Mouse (Mus musculus) CH12.LX (cell line): Measurements from ENCODE around the gene 9130213A22Rik. TPM values are rescaled to one million over a fixed set of nuclear protein-coding genes. Genes with fewer than 3 reads are reported as not detected.

Experiments used
- DNase-seq: peaks from one replicate; pipeline ENCODE4 v3.0.0-alpha.2; 2013; ENCODE audit errors: extremely low read depth
- H3K27ac ChIP-seq: 2 replicates; pipeline ENCODE4 v1.5.1; 2012; ENCODE audit warnings: low read depth, mild to moderate bottlenecking, control low read depth, moderate library complexity; ENCODE audit not compliant: insufficient read depth
- H3K27me3 ChIP-seq: replicated peaks from 2 replicates; pipeline ENCODE3; 2012; ENCODE audit warnings: inconsistent platforms
- H3K36me3 ChIP-seq, 2 experiments: replicated peaks in 1 of 2; 2 replicates each; pipeline versions ENCODE3 to v1.6.1; 2012; ENCODE audit warnings: inconsistent platforms in 1 of 2, low read length in 1 of 2, mild to moderate bottlenecking in 1 of 2, mixed read lengths in 1 of 2, moderate library complexity in 1 of 2; ENCODE audit not compliant: control insufficient read depth in 1 of 2, insufficient read depth in 1 of 2
- H3K4me1 ChIP-seq, 2 experiments: 2 replicates each; pipeline ENCODE4 v1.6.1; 2012; ENCODE audit warnings: inconsistent platforms in 1 of 2, moderate library complexity in 1 of 2; ENCODE audit not compliant: insufficient read depth in 2 of 2, control insufficient read depth in 1 of 2
- H3K4me2 ChIP-seq: 2 replicates; pipeline ENCODE4 v1.6.1; 2012; ENCODE audit warnings: low read depth, mild to moderate bottlenecking, control low read depth; ENCODE audit not compliant: poor library complexity, insufficient read depth, severe bottlenecking
- H3K4me3 ChIP-seq, 3 experiments: fragments of 150-350 bp in 1 of 3; sonication (generic) in 1 of 3; replicated peaks in 1 of 3; 2 replicates each; pipeline versions ENCODE3 to v1.5.1; 2011 to 2012; ENCODE audit warnings: low read depth in 2 of 3, low read length in 2 of 3, mild to moderate bottlenecking in 2 of 3, moderate library complexity in 2 of 3, control low read depth in 1 of 3, improper control_type of control experiment in 1 of 3, inconsistent platforms in 1 of 3, mixed read lengths in 1 of 3; ENCODE audit not compliant: poor library complexity in 1 of 3
- H3K79me2 ChIP-seq: replicated peaks from 2 replicates; pipeline ENCODE4 v1.6.1; 2012; ENCODE audit warnings: mild to moderate bottlenecking, moderate library complexity; ENCODE audit not compliant: control insufficient read depth, poor library complexity, insufficient read depth, severe bottlenecking; ENCODE audit errors: extremely low read depth
- H3K9ac ChIP-seq: 2 replicates; pipeline ENCODE4 v1.6.1; 2012; ENCODE audit warnings: low read depth, mild to moderate bottlenecking, control low read depth, moderate library complexity; ENCODE audit not compliant: insufficient read depth
- H3K9me3 ChIP-seq: replicated peaks from 2 replicates; pipeline ENCODE3; 2012; ENCODE audit warnings: low read length, inconsistent platforms, mixed read lengths
- BHLHE40 ChIP-seq: IDR thresholded peaks from 2 replicates; pipeline ENCODE4 v1.6.1; 2011; ENCODE audit warnings: mild to moderate bottlenecking, low read depth, low read length, improper control_type of control experiment
- CHD1 ChIP-seq: IDR thresholded peaks from 2 replicates; pipeline ENCODE4 v1.6.1; 2012; ENCODE audit warnings: low read depth, low read length, improper control_type of control experiment, inconsistent platforms
- CHD2 ChIP-seq: IDR thresholded peaks from 2 replicates; pipeline ENCODE4 v1.6.1; 2011; ENCODE audit warnings: low read length, improper control_type of control experiment
- CTCF ChIP-seq, 2 experiments: IDR thresholded peaks in 1 of 2; conservative IDR thresholded peaks in 1 of 2; 2 replicates each; pipeline ENCODE4 v1.5.1; 2011 to 2012; ENCODE audit warnings: low read depth in 2 of 2, low read length in 2 of 2, improper control_type of control experiment in 1 of 2, inconsistent platforms in 1 of 2, mild to moderate bottlenecking in 1 of 2, moderate library complexity in 1 of 2
- E2F4 ChIP-seq: IDR thresholded peaks from 2 replicates; pipeline ENCODE4 v1.6.1; 2011; ENCODE audit warnings: low read depth, low read length, improper control_type of control experiment; ENCODE audit not compliant: insufficient replicate concordance
- ELF1 ChIP-seq: IDR thresholded peaks from 2 replicates; pipeline ENCODE4 v1.6.1; 2014; ENCODE audit warnings: low read depth, mild to moderate bottlenecking, inconsistent platforms, low read length, improper control_type of control experiment
- EP300 ChIP-seq: IDR thresholded peaks from 2 replicates; pipeline ENCODE4 v1.6.1; 2011; ENCODE audit warnings: low read length, improper control_type of control experiment
- ETS1 ChIP-seq: conservative IDR thresholded peaks from 2 replicates; pipeline ENCODE4 v1.6.1; 2012; ENCODE audit warnings: low read depth, mild to moderate bottlenecking, inconsistent platforms, low read length, improper control_type of control experiment, moderate library complexity
- GABPA ChIP-seq: IDR thresholded peaks from 2 replicates; pipeline ENCODE4 v1.6.1; 2012; ENCODE audit warnings: low read depth, low read length, improper control_type of control experiment, inconsistent platforms; ENCODE audit not compliant: insufficient replicate concordance
- HCFC1 ChIP-seq: IDR thresholded peaks from 2 replicates; pipeline ENCODE4 v1.6.1; 2012; ENCODE audit warnings: low read depth, mild to moderate bottlenecking, inconsistent platforms, low read length, improper control_type of control experiment
- IRF4 ChIP-seq: IDR thresholded peaks from 2 replicates; pipeline ENCODE4 v1.6.1; 2014; ENCODE audit warnings: low read depth, mild to moderate bottlenecking, inconsistent platforms, low read length, improper control_type of control experiment
- JUN ChIP-seq: IDR thresholded peaks from 2 replicates; pipeline ENCODE4 v1.6.1; 2011; ENCODE audit warnings: low read depth, mild to moderate bottlenecking, low read length, improper control_type of control experiment, moderate library complexity; ENCODE audit not compliant: insufficient read depth
- JUND ChIP-seq: conservative IDR thresholded peaks from 2 replicates; pipeline ENCODE4 v1.6.1; 2011; ENCODE audit warnings: low read depth, low read length, improper control_type of control experiment
- KAT2A ChIP-seq: IDR thresholded peaks from 2 replicates; pipeline ENCODE4 v1.6.1; 2012; ENCODE audit warnings: low read length, improper control_type of control experiment, inconsistent platforms; ENCODE audit not compliant: insufficient replicate concordance
- MAFK ChIP-seq: IDR thresholded peaks from 2 replicates; pipeline ENCODE4 v1.6.1; 2011; ENCODE audit warnings: low read length, improper control_type of control experiment; ENCODE audit not compliant: insufficient replicate concordance
- MAX ChIP-seq: IDR thresholded peaks from 2 replicates; pipeline ENCODE4 v1.6.1; 2011; ENCODE audit warnings: low read length, improper control_type of control experiment
- MAZ ChIP-seq: IDR thresholded peaks from 2 replicates; pipeline ENCODE4 v1.6.1; 2012; ENCODE audit warnings: low read depth, mild to moderate bottlenecking, inconsistent platforms, low read length, improper control_type of control experiment, moderate library complexity
- MEF2A ChIP-seq: IDR thresholded peaks from 2 replicates; pipeline ENCODE4 v1.6.1; 2014; ENCODE audit warnings: low read depth, mild to moderate bottlenecking, inconsistent platforms, low read length, improper control_type of control experiment, borderline replicate concordance
- MXI1 ChIP-seq: IDR thresholded peaks from 2 replicates; pipeline ENCODE4 v1.6.1; 2011; ENCODE audit warnings: mild to moderate bottlenecking, low read depth, low read length, improper control_type of control experiment
- MYC ChIP-seq: IDR thresholded peaks from 2 replicates; pipeline ENCODE4 v1.6.1; 2011; ENCODE audit warnings: low read depth, mild to moderate bottlenecking, improper control_type of control experiment, low read length
- NELFE ChIP-seq: IDR thresholded peaks from 2 replicates; pipeline ENCODE4 v1.6.1; 2011; ENCODE audit warnings: low read depth, low read length, improper control_type of control experiment
- NRF1 ChIP-seq: IDR thresholded peaks from 2 replicates; pipeline ENCODE4 v1.6.1; 2014; ENCODE audit warnings: low read depth, mild to moderate bottlenecking, inconsistent platforms, low read length, improper control_type of control experiment, moderate library complexity
- PAX5 ChIP-seq: IDR thresholded peaks from 2 replicates; pipeline ENCODE4 v1.6.1; 2012; ENCODE audit warnings: low read length, inconsistent platforms, mixed read lengths
- POLR2A ChIP-seq: IDR thresholded peaks from 2 replicates; pipeline ENCODE4 v1.6.1; 2011; ENCODE audit warnings: low read depth, mild to moderate bottlenecking, improper control_type of control experiment, low read length
- POLR2AphosphoS2 ChIP-seq: IDR thresholded peaks from 2 replicates; pipeline ENCODE4 v1.6.1; 2011; ENCODE audit warnings: low read depth, low read length, improper control_type of control experiment
- RAD21 ChIP-seq: IDR thresholded peaks from 2 replicates; pipeline ENCODE4 v1.6.1; 2011; ENCODE audit warnings: low read depth, mild to moderate bottlenecking, low read length, improper control_type of control experiment, moderate library complexity
- RCOR1 ChIP-seq: conservative IDR thresholded peaks from 2 replicates; pipeline ENCODE4 v1.6.1; 2012; ENCODE audit warnings: low read depth, mild to moderate bottlenecking, inconsistent platforms, low read length, improper control_type of control experiment
- SIN3A ChIP-seq: IDR thresholded peaks from 2 replicates; pipeline ENCODE4 v1.6.1; 2012; ENCODE audit warnings: low read length, improper control_type of control experiment, inconsistent platforms
- SMC3 ChIP-seq: IDR thresholded peaks from 2 replicates; pipeline ENCODE4 v1.6.1; 2011; ENCODE audit warnings: low read depth, low read length, improper control_type of control experiment
- TBP ChIP-seq: conservative IDR thresholded peaks from 2 replicates; pipeline ENCODE4 v1.6.1; 2011; ENCODE audit warnings: low read depth, low read length, improper control_type of control experiment
- TCF12 ChIP-seq: IDR thresholded peaks from 2 replicates; pipeline ENCODE4 v1.6.1; 2014; ENCODE audit warnings: low read depth, mild to moderate bottlenecking, inconsistent platforms, low read length, improper control_type of control experiment
- UBTF ChIP-seq: IDR thresholded peaks from 2 replicates; pipeline ENCODE4 v1.6.1; 2012; ENCODE audit warnings: low read depth, mild to moderate bottlenecking, inconsistent platforms, low read length, improper control_type of control experiment, moderate library complexity
- USF1 ChIP-seq: IDR thresholded peaks from 2 replicates; pipeline ENCODE4 v1.6.1; 2014; ENCODE audit warnings: low read depth, mild to moderate bottlenecking, inconsistent platforms, low read length, improper control_type of control experiment
- USF2 ChIP-seq: conservative IDR thresholded peaks from 2 replicates; pipeline ENCODE4 v1.6.1; 2011; ENCODE audit warnings: low read depth, low read length, improper control_type of control experiment
- ZC3H11A ChIP-seq: IDR thresholded peaks from 2 replicates; pipeline ENCODE4 v1.6.1; 2012; ENCODE audit warnings: low read depth, mild to moderate bottlenecking, inconsistent platforms, low read length, improper control_type of control experiment
- ZKSCAN1 ChIP-seq: IDR thresholded peaks from 2 replicates; pipeline ENCODE4 v1.6.1; 2012; ENCODE audit warnings: low read depth, inconsistent platforms, low read length, improper control_type of control experiment, borderline replicate concordance
- ZMIZ1 ChIP-seq: IDR thresholded peaks from 2 replicates; pipeline ENCODE4 v1.6.1; 2012; ENCODE audit warnings: low read depth, mild to moderate bottlenecking, inconsistent platforms, low read length, improper control_type of control experiment
- ZNF384 ChIP-seq: IDR thresholded peaks from 2 replicates; pipeline ENCODE4 v1.6.1; 2012; ENCODE audit warnings: low read depth, low read length, improper control_type of control experiment, inconsistent platforms
- dilution Hi-C: fragments of 300-500 bp; cut with MboI; formaldehyde crosslinking; loops from 2 replicates; pipeline ENCODE4 v1.14.3; 2020; ENCODE audit warnings: low sequenced_read_pairs; ENCODE audit not compliant: extremely low pct_unique_long_range_greater_than_20kb, extremely low pct_ligation_motif_present
- in situ Hi-C: fragments of 300-500 bp; cut with MboI; formaldehyde crosslinking; loops from 3 replicates; pipeline ENCODE4 v1.14.3; 2019; ENCODE audit warnings: low sequenced_read_pairs, low pct_ligation_motif_present, low pct_unique_long_range_greater_than_20kb, mixed read lengths
- polyA plus RNA-seq: library from polyadenylated mRNA; unstranded; fragments of >175 nt; gene quantifications from 2 replicates; pipeline ENCODE4 v1.2.1, GENCODE M21; 2012; ENCODE audit warnings: low read depth; ENCODE audit not compliant: insufficient read length
- total RNA-seq, 2 experiments: library from RNA; depleted of rRNA; stranded (reverse); fragments of 300-350 nt in 1 of 2; fragments of >200 nt in 1 of 2; gene quantifications; 2 replicates each; pipeline ENCODE4 v1.2.3; 2012 to 2014

Gene 9130213A22Rik
- total and polyA plus RNA-seq, 3 experiments, result not detected

DNA sequence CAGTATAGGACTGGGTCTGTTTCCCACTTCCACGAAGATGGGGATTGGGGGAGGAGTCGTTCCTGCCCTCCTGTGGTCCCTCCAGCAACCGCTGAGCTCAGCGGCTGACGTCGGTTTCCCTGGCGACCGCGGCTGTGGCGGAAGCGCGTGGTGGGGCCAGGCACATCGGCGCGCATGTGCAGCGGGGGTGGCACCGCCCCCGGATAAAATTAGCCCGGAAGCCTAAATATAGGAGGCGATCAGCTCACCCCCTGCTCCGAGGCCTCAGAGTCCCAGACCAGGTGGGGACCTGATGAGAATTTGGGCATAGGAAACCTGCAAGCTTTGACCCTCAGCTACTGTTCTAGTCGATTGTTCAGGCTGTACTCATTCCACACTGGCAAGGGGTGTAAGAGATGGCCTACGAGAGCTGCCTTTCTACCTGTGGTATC lies 22.5 kb downstream of the 9130213A22Rik start:
- H3K27me3 ChIP-seq, result peaks cover 6% of the 10 kb centered on the region
- no peak for TF ChIP-seq ZC3H11A
- peak; percentile 84 for TF ChIP-seq NELFE
- peak; percentile 95 for TF ChIP-seq ELF1
- TF ChIP-seq POLR2A, result peak; percentile 87
- peak; percentile 82 for TF ChIP-seq BHLHE40
- TF ChIP-seq ZNF384, result no peak
- TF ChIP-seq MAX, result peak; percentile 76
- no peak for TF ChIP-seq UBTF
- TF ChIP-seq JUN, result no peak
- no peak; the same call in 1 of the 2 replicates for TF ChIP-seq RAD21
- TF ChIP-seq MEF2A, result peak; percentile 99
- no peak for TF ChIP-seq CTCF (conservative IDR thresholded peaks at IDR 0.05 in 1 of 2, IDR thresholded peaks at IDR 0.05 in 1 of 2; ENCODE audit: low read depth in 2 of 2, low read length in 2 of 2)
- TF ChIP-seq ZKSCAN1, result no peak
- no peak; the same call in 1 of the 2 replicates for TF ChIP-seq USF1
- no peak; the same call in 1 of the 2 replicates for TF ChIP-seq CHD2
- TF ChIP-seq MAFK, result no peak
- peak; percentile 89; the same call in 1 of the 2 replicates for TF ChIP-seq ZMIZ1
- peak; percentile 49 for TF ChIP-seq MYC
- TF ChIP-seq MXI1, result peak; percentile 99
- TF ChIP-seq E2F4, result no peak
- TF ChIP-seq EP300, result peak; percentile 60; the same call in 1 of the 2 replicates
- TF ChIP-seq JUND, result 0 out of 2 replicates have a peak, but pooled peaks have one; percentile 38
- peak; percentile 89 for TF ChIP-seq TBP
- peak; percentile 62; the same call in 1 of the 2 replicates for TF ChIP-seq MAZ
- TF ChIP-seq PAX5, result no peak
- peak; percentile 87; the same call in 1 of the 2 replicates for TF ChIP-seq CHD1
- TF ChIP-seq SMC3, result no peak
- no peak for TF ChIP-seq USF2
- TF ChIP-seq ETS1, result peak; percentile 89
- TF ChIP-seq GABPA, result no peak
- peak; percentile 84 for TF ChIP-seq RCOR1
- TF ChIP-seq KAT2A, result 0 out of 2 replicates have a peak, but pooled peaks have one; percentile 37
- peak; percentile 64 for TF ChIP-seq IRF4
- peak; percentile 95 for TF ChIP-seq SIN3A
- TF ChIP-seq POLR2AphosphoS2, result peak; percentile 77; the same call in 1 of the 2 replicates
- peak; percentile 68 for TF ChIP-seq HCFC1
- peak; percentile 98 for TF ChIP-seq NRF1
- TF ChIP-seq TCF12, result peak; percentile 75
- H3K4me2 ChIP-seq, result peak overlapping the region; percentile 93
- H3K79me2 ChIP-seq, result peaks cover 22% of the 10 kb centered on the region
- peaks cover 20 to 56% of the 10 kb centered on the region in 2 experiments for H3K4me1 ChIP-seq
- H3K4me3 ChIP-seq, result peak overlapping the region; percentile 67 to 94 (median 75)
- H3K27ac ChIP-seq, result peak overlapping the region; percentile 80
- DNase-seq, result peak; percentile 98
- H3K36me3 ChIP-seq, result peaks cover 42 to 44% of the 10 kb centered on the region in 2 experiments
- H3K9me3 ChIP-seq, result no peaks in the 10 kb centered on the region
- dilution Hi-C loops, result no loop called here
- in situ Hi-C loops, result loop anchor here (25.0 kb wide), 1 partner anchor 912 kb away; the partner anchor contains the start of genes Acadvl, Dlg4 and Dvl2
- peak overlapping the region; percentile 76 for H3K9ac ChIP-seq
